Mouse (Mus musculus) bone marrow, adult 2 months (tissue): ENCODE measurements at regions not wholly inside any gene's neighbourhood (a gene's known extent, or its start where the extent isn't known, plus 50 kb on each side); places are given as distances from the start of the nearest gene placed in this dataset.

Source experiments
- H3K27ac ChIP-seq: fragments of 200-500 bp; 2 replicates; pipeline ENCODE4 v1.5.1; 2012; ENCODE audit warnings: low read depth, mild to moderate bottlenecking, control low read depth, inconsistent platforms, low read length; ENCODE audit not compliant: control insufficient read depth, poor library complexity, insufficient read depth
- H3K4me1 ChIP-seq: fragments of 200-500 bp; 2 replicates; pipeline ENCODE4 v1.6.1; 2011; ENCODE audit warnings: low read length; ENCODE audit not compliant: control insufficient read depth, insufficient read depth
- H3K4me3 ChIP-seq: fragments of 200-500 bp; replicated peaks from 2 replicates; pipeline ENCODE3; 2011; ENCODE audit warnings: mild to moderate bottlenecking, low read depth, low read length, control low read depth; ENCODE audit not compliant: control insufficient read depth
- CTCF ChIP-seq: fragments of 200-500 bp; IDR thresholded peaks from 2 replicates; pipeline ENCODE4 v1.5.1; 2011; ENCODE audit warnings: low read length, control low read depth; ENCODE audit not compliant: control insufficient read depth, insufficient read depth
- POLR2A ChIP-seq: fragments of 200-500 bp; IDR thresholded peaks from 2 replicates; pipeline ENCODE4 v1.6.1; 2011; ENCODE audit warnings: low read depth, mild to moderate bottlenecking, control low read depth, low read length, borderline replicate concordance; ENCODE audit not compliant: control insufficient read depth
- WGBS: fragments of 180-500 bp; shearing (Covaris S2); methylation state at CpG from one replicate; pipeline ENCODE4 v1.1.7; 2018; 5-methylcytosine and 5-hydroxymethylcytosine counted together

DNA sequence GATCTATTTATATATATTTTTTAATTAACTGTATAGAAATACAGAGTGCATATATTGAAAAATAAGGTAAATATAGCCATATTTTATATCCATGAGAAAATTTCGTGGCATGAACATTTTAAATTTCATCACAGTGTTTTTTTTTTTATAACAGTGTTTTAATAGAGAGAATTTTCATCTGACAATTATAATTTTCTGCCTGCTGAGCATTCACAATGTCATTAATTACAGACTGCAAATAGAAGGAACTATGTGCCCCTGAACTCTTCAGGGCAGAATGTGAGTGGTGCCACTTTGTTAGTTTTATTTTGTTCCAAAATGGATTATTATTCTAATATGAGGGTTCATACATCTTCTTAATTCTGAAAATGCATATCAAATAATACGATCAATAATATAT lies 358.3 kb upstream of the C030005K15Rik start:
- WGBS, result 45% methylated on average over 2 of the region's 2 CpGs
- H3K4me1 ChIP-seq, result no peaks in the 10 kb centered on the region
- TF ChIP-seq POLR2A, result no peak
- TF ChIP-seq CTCF, result no peak
- H3K4me3 ChIP-seq, result no peak overlapping the region
- no peak overlapping the region for H3K27ac ChIP-seq

DNA sequence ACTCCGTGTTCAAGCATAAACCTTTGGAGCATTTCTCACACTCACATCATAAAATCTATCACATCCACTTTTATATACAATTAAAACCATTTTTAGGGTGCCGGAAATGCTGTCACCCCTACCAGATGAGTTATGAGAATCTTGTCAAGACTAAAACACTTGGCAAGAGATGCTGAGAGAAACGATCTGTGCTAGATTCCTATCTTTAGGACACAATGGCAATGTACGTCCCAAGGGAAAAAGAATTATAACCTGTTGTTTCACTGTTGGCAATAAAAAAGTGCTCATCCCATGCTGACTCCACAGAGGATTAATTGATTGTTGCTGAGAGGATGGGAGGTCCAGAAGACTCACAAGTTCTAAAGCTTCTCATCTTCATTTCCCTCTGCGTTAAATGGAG lies 389.7 kb upstream of the C030005K15Rik start:
- TF ChIP-seq POLR2A (no peak), CTCF (no peak)
- Histone ChIP-seq H3K27ac (no peak overlapping the region), H3K4me1 (no peaks in the 10 kb centered on the region), H3K4me3 (no peak overlapping the region)
- WGBS, result 79% methylated on average over 5 of the region's 5 CpGs

- Histone ChIP-seq H3K4me1 (no peaks in the 10 kb centered on the region), H3K27ac (no peak overlapping the region), H3K4me3 (no peak overlapping the region)
- TF ChIP-seq POLR2A (no peak), CTCF (no peak)
- 64% methylated on average over 1 of the region's 1 CpGs for WGBS
These were observed 399.2 kb upstream of the C030005K15Rik start for GRCm38 (mm10) chr10:98125713-98126112.

DNA sequence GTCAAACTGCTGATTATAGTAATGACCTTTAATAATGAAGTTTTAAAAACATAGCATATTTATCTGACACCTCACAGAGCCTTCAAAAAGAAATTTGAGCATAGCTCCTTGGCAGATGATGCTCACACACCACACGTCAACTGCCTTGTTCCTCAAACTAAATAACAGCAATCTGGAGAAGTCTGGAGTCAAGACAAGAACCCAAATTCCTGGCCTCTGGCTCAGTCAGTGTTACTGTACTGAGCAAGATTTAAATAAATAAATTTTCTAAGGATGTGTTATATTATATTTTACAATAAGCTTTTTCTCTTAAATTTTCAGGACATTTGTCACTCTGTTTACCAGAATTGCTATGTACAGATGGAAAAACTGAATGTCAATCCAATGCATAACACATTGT lies 408.5 kb upstream of the C030005K15Rik start:
- Histone ChIP-seq H3K4me1 (no peaks in the 10 kb centered on the region), H3K27ac (no peak overlapping the region), H3K4me3 (no peak overlapping the region)
- TF ChIP-seq CTCF, result no peak
- TF ChIP-seq POLR2A, result no peak
- 77% methylated on average over 1 of the region's 1 CpGs for WGBS

DNA sequence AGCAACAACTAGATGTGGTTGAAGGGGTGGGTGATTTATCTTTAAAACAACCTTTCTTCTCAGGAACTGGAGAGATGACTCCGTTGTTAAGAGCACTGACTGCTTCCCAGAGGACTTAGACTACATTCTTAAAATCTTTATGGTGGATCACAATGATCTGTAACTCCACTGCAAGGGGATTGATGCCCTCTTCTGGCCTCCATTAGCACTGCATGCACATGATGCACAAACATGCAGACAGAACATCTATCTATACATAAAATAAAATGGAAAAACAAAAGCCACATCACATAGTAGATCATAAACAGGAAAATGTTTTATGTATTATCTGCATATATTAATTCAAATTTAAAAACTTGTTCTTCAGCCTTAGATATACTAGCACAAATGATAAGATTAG lies 419.2 kb upstream of the C030005K15Rik start:
- Histone ChIP-seq H3K27ac (no peak overlapping the region), H3K4me1 (no peaks in the 10 kb centered on the region), H3K4me3 (no peak overlapping the region)
- WGBS, result 61% methylated on average over 1 of the region's 1 CpGs
- no peak for TF ChIP-seq POLR2A
- TF ChIP-seq CTCF, result no peak

DNA sequence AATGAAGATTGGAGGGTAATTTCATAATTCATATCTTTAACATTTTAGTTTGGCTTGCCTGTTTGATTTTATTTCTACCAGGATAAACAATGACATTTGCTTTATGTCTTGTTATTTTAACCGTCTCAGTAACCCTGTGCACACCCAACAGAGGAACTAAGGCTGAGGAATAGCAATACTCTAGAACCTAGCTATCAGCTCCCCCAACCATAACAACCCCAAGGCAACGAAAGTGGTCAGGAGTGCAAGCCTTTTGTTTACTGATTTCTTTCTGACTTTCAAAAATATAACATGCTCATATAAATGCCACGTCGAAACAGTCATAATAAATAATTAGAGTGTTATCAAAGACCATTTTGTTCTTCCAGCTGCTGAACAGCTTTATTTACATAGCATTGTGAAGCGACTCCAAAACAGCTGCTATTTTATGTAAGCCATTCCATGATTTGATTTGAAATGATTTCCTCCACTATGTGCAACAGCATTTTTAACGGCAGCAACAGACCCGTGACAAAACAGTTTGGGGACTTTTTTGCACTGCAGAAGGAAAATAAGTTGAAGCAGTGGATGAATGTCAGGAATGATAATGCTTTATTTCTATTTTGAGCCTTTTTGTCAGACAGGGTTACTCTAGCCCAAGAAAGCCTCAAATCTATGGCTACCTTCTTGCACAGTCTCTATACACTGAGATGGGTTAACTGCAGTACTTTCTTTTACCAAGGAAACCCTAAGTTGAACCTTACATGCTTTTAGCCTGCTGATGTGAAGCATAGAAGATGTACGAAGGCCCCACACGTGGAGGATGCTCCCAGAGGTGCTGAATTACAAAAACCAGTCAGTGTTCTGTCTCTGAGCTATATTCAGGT lies 420.7 kb upstream of the C030005K15Rik start:
- TF ChIP-seq POLR2A (no peak), CTCF (no peak)
- Histone ChIP-seq H3K4me3 (no peak overlapping the region), H3K4me1 (no peaks in the 10 kb centered on the region), H3K27ac (no peak overlapping the region)
- 76% methylated on average over 9 of the region's 9 CpGs for WGBS

- TF ChIP-seq POLR2A (no peak), CTCF (no peak)
- WGBS, result 46% methylated on average over 2 of the region's 2 CpGs
- Histone ChIP-seq H3K27ac (no peak overlapping the region), H3K4me1 (no peaks in the 10 kb centered on the region), H3K4me3 (no peak overlapping the region)
These were observed 429.4 kb upstream of the C030005K15Rik start for GRCm38 (mm10) chr10:98155982-98156381.

DNA sequence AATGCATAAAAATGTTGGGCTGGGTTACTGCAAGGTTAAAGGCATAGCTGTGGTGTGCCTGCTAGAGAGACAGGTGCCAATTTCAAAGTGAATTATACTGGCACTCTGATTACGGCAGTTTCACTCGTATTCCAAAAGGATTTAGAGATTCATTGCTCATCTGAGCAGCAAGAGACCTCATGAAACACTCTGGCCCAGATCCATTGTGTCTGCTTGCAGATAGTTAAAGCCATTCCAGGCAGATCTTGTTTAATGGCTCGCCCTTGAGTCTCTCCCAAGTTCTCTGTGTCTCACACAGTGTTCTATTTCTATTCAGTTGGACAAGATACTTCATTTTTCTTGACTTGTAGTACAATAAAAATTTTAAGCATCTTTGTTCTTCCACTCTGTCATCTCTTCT lies 459.1 kb upstream of the C030005K15Rik start:
- Histone ChIP-seq H3K4me1 (no peaks in the 10 kb centered on the region), H3K4me3 (no peak overlapping the region), H3K27ac (no peak overlapping the region)
- TF ChIP-seq POLR2A (no peak), CTCF (no peak)
- WGBS, result 68% methylated on average over 3 of the region's 3 CpGs

GRCm38 (mm10) chr10:98196852-98197251 lies 470.3 kb upstream of the C030005K15Rik start:
- TF ChIP-seq CTCF (no peak), POLR2A (no peak)
- 73% methylated on average over 4 of the region's 4 CpGs for WGBS
- Histone ChIP-seq H3K4me3 (no peak overlapping the region), H3K27ac (no peak overlapping the region), H3K4me1 (no peaks in the 10 kb centered on the region)
